Mouse (Mus musculus) neural tube, embryonic 14.5 days (tissue): Measurements from ENCODE around the gene Tmem107. TPM values are rescaled to one million over a fixed set of nuclear protein-coding genes. Genes with fewer than 3 reads are reported as not detected.

Experiments used
- ATAC-seq: fragments of 200-750 bp; cut with Nextera tagmentation; 2 replicates; pipeline ENCODE4 v1.8.0; 2017; ENCODE audit warnings: low read depth, mild to moderate bottlenecking, moderate TSS enrichment, moderate library complexity
- H3K27ac ChIP-seq: fragments of 300-500 bp; sonication (generic); 2 replicates; pipeline ENCODE4 v1.5.1; 2014; ENCODE audit warnings: low read depth, mild to moderate bottlenecking, control low read depth, low read length, moderate library complexity, mixed read lengths
- H3K27me3 ChIP-seq: fragments of 300-500 bp; sonication (generic); 2 replicates; pipeline ENCODE4 v1.6.1; 2014; ENCODE audit warnings: low read length; ENCODE audit not compliant: control insufficient read depth, insufficient read depth
- H3K36me3 ChIP-seq: fragments of 300-500 bp; sonication (generic); 2 replicates; pipeline ENCODE4 v1.6.1; 2014; ENCODE audit warnings: low read length, mixed read lengths; ENCODE audit not compliant: control insufficient read depth, insufficient read depth
- H3K4me1 ChIP-seq: fragments of 300-500 bp; sonication (generic); 2 replicates; pipeline ENCODE4 v1.6.1; 2014; ENCODE audit warnings: low read length; ENCODE audit not compliant: control insufficient read depth, insufficient read depth
- H3K4me2 ChIP-seq: fragments of 300-500 bp; sonication (generic); 2 replicates; pipeline ENCODE4 v1.6.1; 2014; ENCODE audit warnings: mild to moderate bottlenecking, low read depth, low read length, control low read depth
- H3K4me3 ChIP-seq: fragments of 300-500 bp; sonication (generic); 2 replicates; pipeline ENCODE4 v1.5.1; 2014; ENCODE audit warnings: low read depth, low read length, control low read depth, mixed read lengths
- H3K9ac ChIP-seq: fragments of 300-500 bp; sonication (generic); replicated peaks from 2 replicates; pipeline ENCODE4 v1.6.1; 2014; ENCODE audit warnings: low read depth, mild to moderate bottlenecking, control low read depth, low read length, mixed read lengths
- H3K9me3 ChIP-seq: fragments of 300-500 bp; sonication (generic); 2 replicates; pipeline ENCODE4 v1.6.1; 2016; ENCODE audit warnings: low read length; ENCODE audit not compliant: control insufficient read depth
- WGBS: fragments of 180-500 bp; shearing (Covaris S2); extraction: QIAGEN DNeasy Blood & Tissue Kit; methylation state at CpG from one replicate; pipeline ENCODE4 v1.1.7; 2014; 5-methylcytosine and 5-hydroxymethylcytosine counted together
- polyA plus RNA-seq: library from polyadenylated mRNA; unstranded; fragments of >200 nt; fragmentation: Nextera tagmentation; extraction: Ambion mirVana; gene quantifications from 2 replicates; pipeline ENCODE4 v1.2.1, GENCODE M21; 2014

Gene Tmem107
- polyA plus RNA-seq, 1 experiment from 2014 or later = 27.7 TPM

GRCm38 (mm10) chr11:69076572-69076971 is 6.0 kb downstream of the Tmem107 start:
- Histone ChIP-seq H3K4me3 (no peak overlapping the region), H3K36me3 (no peaks in the 10 kb centered on the region), H3K4me1 (peaks cover 6% of the 10 kb centered on the region), H3K9me3 (no peaks in the 10 kb centered on the region), H3K9ac (no peak overlapping the region), H3K27me3 (no peaks in the 10 kb centered on the region), H3K27ac (no peak overlapping the region), H3K4me2 (no peak overlapping the region)
- WGBS = 60% methylated on average over 5 of the region's 5 CpGs
- ATAC-seq = no peak

DNA sequence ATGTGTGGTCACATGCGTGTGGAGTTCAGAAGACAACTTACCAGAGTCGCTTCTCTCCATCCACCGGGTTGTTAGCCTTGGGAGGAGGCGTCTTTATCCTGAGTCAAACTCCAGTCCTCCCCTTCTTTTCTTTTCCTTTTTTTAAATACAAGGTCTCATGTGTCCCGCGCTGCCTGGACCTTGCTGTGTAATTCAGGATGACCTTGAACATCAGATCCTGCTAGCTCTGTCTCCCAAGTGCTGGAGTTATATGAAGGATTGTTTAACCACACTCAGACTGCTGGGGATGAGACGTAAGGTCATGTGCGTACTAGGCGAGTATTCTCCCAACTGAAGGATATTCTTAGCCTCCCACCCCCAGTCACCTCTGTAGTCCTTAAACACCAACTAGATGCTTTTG is 6.7 kb downstream of the Tmem107 start:
- WGBS = 88% methylated on average over 9 of the region's 9 CpGs
- Histone ChIP-seq H3K4me3 (no peak overlapping the region), H3K4me1 (peaks cover under 1% of the 10 kb centered on the region), H3K27ac (no peak overlapping the region), H3K9ac (no peak overlapping the region), H3K36me3 (no peaks in the 10 kb centered on the region), H3K4me2 (no peak overlapping the region), H3K27me3 (no peaks in the 10 kb centered on the region), H3K9me3 (no peaks in the 10 kb centered on the region)
- ATAC-seq = no peak

GRCm38 (mm10) chr11:69078041-69078440 is 7.4 kb downstream of the Tmem107 start:
- Histone ChIP-seq H3K27ac (no peak overlapping the region), H3K9me3 (no peaks in the 10 kb centered on the region), H3K36me3 (no peaks in the 10 kb centered on the region), H3K4me3 (no peak overlapping the region), H3K4me1 (no peaks in the 10 kb centered on the region; the same call in 1 of the 2 replicates), H3K4me2 (no peak overlapping the region), H3K27me3 (no peaks in the 10 kb centered on the region), H3K9ac (no peak overlapping the region)
- no peak for ATAC-seq
- 85% methylated on average over 6 of the region's 6 CpGs for WGBS

DNA sequence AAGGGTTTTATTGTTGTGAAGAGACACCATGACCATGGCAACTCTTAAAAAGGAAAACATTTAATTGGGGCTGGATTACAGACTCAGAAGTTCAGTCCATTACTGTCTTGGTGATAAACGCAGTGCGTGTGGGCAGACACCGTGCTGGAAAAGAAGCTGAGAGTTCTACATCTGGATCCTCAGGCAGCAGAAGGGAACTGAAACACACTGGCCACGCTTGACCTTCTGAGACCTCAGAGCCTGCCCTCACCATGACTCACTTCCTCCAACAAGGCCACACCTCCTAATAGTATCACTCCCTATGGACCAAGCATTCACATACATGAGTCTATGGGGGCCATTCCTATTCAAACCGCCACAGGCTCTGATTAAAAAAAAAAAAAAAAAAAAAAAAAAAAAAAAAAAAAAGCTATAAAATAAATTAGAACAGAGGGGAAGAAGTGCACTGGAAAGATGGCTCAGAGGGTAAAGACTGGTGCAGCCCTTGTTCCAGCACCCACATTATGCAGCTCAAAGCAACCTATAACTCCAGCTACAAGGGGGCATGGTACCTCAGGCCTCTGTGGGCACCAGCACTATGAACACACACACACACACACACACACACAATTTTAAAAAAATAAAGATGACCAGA is 8.3 kb downstream of the Tmem107 start:
- no peak for ATAC-seq
- no peaks in the 10 kb centered on the region for H3K36me3 ChIP-seq
- H3K9ac ChIP-seq = no peak overlapping the region
- no peak overlapping the region for H3K4me2 ChIP-seq
- H3K4me1 ChIP-seq = no peaks in the 10 kb centered on the region
- no peaks in the 10 kb centered on the region for H3K9me3 ChIP-seq
- no peak overlapping the region for H3K4me3 ChIP-seq
- no peaks in the 10 kb centered on the region for H3K27me3 ChIP-seq
- 73% methylated on average over 5 of the region's 5 CpGs for WGBS
- no peak overlapping the region for H3K27ac ChIP-seq

DNA sequence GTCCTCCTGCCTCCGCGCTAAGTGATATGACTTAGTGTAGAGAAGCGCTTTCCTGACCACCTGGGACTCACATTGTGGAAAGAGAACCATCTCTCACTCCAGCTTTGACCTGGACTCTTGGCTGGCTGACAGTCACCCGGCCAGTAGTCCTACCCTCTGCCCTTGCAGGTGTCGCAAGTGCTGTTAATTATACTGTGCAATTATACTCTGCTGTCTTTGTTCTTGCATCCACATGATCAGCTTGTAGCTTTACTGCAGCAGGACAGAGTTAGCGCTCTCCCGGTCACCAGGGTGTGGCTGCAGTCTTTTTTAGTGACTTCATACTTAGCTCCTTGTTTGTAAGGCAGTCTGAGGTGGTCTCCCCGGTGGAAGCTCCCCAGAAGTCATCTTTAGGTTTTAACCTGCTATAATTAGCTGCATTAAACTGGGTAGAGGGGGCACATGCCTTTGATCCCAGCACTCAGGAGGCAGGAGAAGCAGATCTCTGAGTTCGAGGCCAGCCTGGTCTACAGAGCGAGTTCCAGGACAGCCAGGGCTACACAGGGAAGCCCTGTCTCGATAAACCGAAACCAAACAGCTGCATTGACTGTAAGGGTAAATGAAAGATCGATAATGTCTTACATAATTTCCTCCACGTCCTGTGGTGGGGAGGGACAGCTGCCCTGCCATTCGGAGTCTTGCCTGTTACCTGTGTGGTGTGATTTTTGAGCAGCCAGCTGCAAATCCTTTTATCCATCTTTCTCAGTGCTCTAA is 9.7 kb downstream of the Tmem107 start:
- H3K4me1 ChIP-seq = no peaks in the 10 kb centered on the region
- no peak overlapping the region for H3K4me2 ChIP-seq
- no peak overlapping the region for H3K27ac ChIP-seq
- ATAC-seq = no peak
- H3K27me3 ChIP-seq = no peaks in the 10 kb centered on the region
- no peaks in the 10 kb centered on the region for H3K9me3 ChIP-seq
- H3K4me3 ChIP-seq = no peak overlapping the region
- H3K9ac ChIP-seq = no peak overlapping the region
- 77% methylated on average over 15 of the region's 15 CpGs for WGBS
- H3K36me3 ChIP-seq = no peaks in the 10 kb centered on the region

DNA sequence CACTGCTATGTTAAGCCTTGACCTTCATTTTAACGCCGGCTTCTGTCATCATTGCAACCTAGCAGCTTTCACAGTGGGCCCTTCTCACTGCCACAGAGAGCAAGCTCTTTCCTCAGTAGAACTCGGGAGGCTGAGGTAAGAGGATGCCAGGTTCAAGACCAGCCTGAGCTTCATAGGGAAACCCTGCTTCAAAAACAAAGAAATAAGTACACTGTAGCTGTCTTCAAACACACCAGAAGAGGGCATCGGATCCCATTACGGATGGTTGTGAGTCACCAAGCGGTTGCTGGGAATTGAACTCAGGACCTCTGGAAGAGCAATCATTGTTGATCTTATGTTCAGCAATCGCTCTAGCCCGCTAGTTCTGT is 10.2 kb downstream of the Tmem107 start:
- 91% methylated on average over 8 of the region's 8 CpGs for WGBS

DNA sequence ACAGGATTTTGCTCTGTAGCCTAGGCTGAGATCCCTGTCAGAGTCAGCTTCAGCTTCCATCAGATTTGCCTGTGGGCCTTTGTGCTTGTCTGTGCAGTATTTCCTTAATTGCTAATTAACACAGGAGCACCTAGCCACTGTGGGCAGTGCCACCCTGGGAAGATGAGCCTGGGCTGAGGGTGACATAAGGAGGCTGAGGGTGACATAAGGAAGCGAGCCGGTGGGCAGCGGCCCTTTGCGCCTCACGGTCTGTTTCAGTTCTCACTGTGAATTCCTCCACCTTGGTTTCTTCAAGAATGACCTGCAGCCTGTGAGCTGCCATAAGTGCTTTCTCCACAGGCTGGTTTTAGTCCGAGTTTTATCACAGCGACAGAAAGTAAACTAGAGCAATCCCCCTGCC is 11.0 kb downstream of the Tmem107 start:
- no peaks in the 10 kb centered on the region for H3K9me3 ChIP-seq
- H3K4me2 ChIP-seq = no peak overlapping the region
- H3K27me3 ChIP-seq = no peaks in the 10 kb centered on the region
- no peak overlapping the region for H3K9ac ChIP-seq
- no peak overlapping the region for H3K4me3 ChIP-seq
- 90% methylated on average over 7 of the region's 7 CpGs for WGBS
- H3K27ac ChIP-seq = no peak overlapping the region
- no peak for ATAC-seq
- H3K4me1 ChIP-seq = no peaks in the 10 kb centered on the region
- no peaks in the 10 kb centered on the region for H3K36me3 ChIP-seq

More for the DNA sequence above, 10.2 kb downstream of the Tmem107 start:
- H3K9ac ChIP-seq = no peak overlapping the region
- no peaks in the 10 kb centered on the region for H3K27me3 ChIP-seq
- H3K4me1 ChIP-seq = no peaks in the 10 kb centered on the region
- no peak overlapping the region for H3K27ac ChIP-seq
- no peak for ATAC-seq
- H3K36me3 ChIP-seq = no peaks in the 10 kb centered on the region
- H3K4me3 ChIP-seq = no peak overlapping the region
- H3K4me2 ChIP-seq = no peak overlapping the region
- no peaks in the 10 kb centered on the region for H3K9me3 ChIP-seq

DNA sequence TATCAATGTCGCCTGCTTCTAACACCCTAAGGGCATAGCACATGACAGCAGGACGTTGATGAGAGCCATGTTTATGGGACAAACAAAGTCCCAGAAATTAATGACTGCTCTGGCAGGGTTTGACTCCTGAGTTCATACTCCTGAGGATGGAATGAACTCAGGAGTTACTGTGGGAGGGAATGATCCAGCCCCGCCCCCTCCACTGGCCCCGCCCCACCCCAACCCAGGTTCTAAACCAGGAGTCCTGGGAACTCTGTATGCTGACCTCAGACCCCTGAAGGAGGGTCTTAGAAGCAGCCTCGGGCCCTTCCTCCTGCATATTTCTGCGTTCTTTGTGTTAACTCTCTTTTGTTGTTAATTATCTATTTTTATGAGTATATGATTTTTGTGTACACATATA is 15.0 kb downstream of the Tmem107 start:
- no peaks in the 10 kb centered on the region for H3K9me3 ChIP-seq
- no peak overlapping the region for H3K4me3 ChIP-seq
- H3K9ac ChIP-seq = no peak overlapping the region
- no peak for ATAC-seq
- H3K27me3 ChIP-seq = no peaks in the 10 kb centered on the region
- H3K4me1 ChIP-seq = peaks cover 17% of the 10 kb centered on the region
- H3K4me2 ChIP-seq = no peak overlapping the region
- H3K27ac ChIP-seq = no peak overlapping the region
- 0 out of 2 replicates have a peak, but pooled peaks cover 3% of the 10 kb centered on the region for H3K36me3 ChIP-seq
- 68% methylated on average over 6 of the region's 6 CpGs for WGBS

GRCm38 (mm10) chr11:69086390-69086789 is 15.8 kb downstream of the Tmem107 start:
- ATAC-seq = no peak
- Histone ChIP-seq H3K4me2 (no peak overlapping the region), H3K27ac (no peak overlapping the region), H3K27me3 (no peaks in the 10 kb centered on the region), H3K4me3 (no peak overlapping the region), H3K4me1 (peaks cover 20% of the 10 kb centered on the region), H3K9ac (no peak overlapping the region), H3K9me3 (no peaks in the 10 kb centered on the region), H3K36me3 (0 out of 2 replicates have a peak, but pooled peaks cover 3% of the 10 kb centered on the region)
- 72% methylated on average over 6 of the region's 6 CpGs for WGBS
